Mouse (Mus musculus): Measurements from ENCODE around the gene Cotl1.

GRCm38 (mm10) chr8:119819316-119819715, 21.0 kb downstream of the Cotl1 start:
- no peak for TF ChIP-seq CTCF (IDR thresholded peaks at IDR 0.05; ENCODE audit: low read depth)
- TF ChIP-seq EP300 (IDR thresholded peaks at IDR 0.05; ENCODE audit: low read depth): no peak
